Mouse (Mus musculus): ENCODE measurements at regions not wholly inside any gene's neighbourhood (a gene's known extent, or its start where the extent isn't known, plus 50 kb on each side); places are given as distances from the start of the nearest gene placed in this dataset.

- no peak overlapping the region for H3K27ac ChIP-seq (replicated peaks; ENCODE audit: low read depth, low read length)
- H3K4me1 ChIP-seq (ENCODE audit: control insufficient read depth, insufficient read depth, insufficient read length, low read length), result no peaks in the 10 kb centered on the region
- no peak overlapping the region for H3K4me3 ChIP-seq (ENCODE audit: insufficient read depth, low read depth, low read length)
Observed at GRCm38 (mm10) chr14:46706462-46706861, 53.9 kb upstream of the Cdkn3 start.

GRCm38 (mm10) chr14:46704316-46704751 lies 56.0 kb upstream of the Cdkn3 start:
- Histone ChIP-seq H3K27ac (replicated peaks; ENCODE audit: low read depth, low read length) (no peak overlapping the region), H3K4me3 (ENCODE audit: insufficient read depth, low read depth, low read length) (no peak overlapping the region), H3K4me1 (ENCODE audit: control insufficient read depth, insufficient read depth, insufficient read length, low read length) (no peaks in the 10 kb centered on the region)

GRCm38 (mm10) chr14:46702669-46703435 lies 57.5 kb upstream of the Cdkn3 start:
- H3K27ac ChIP-seq (replicated peaks; ENCODE audit: low read depth, low read length), result no peak overlapping the region
- H3K4me1 ChIP-seq (ENCODE audit: control insufficient read depth, insufficient read depth, insufficient read length, low read length), result no peaks in the 10 kb centered on the region
- no peak overlapping the region for H3K4me3 ChIP-seq (ENCODE audit: insufficient read depth, low read depth, low read length)

- Histone ChIP-seq H3K27ac (replicated peaks; ENCODE audit: low read depth, low read length) (no peak overlapping the region), H3K4me1 (ENCODE audit: control insufficient read depth, insufficient read depth, insufficient read length, low read length) (no peaks in the 10 kb centered on the region), H3K4me3 (ENCODE audit: insufficient read depth, low read depth, low read length) (no peak overlapping the region)
Observed at GRCm38 (mm10) chr14:46692571-46692970, 67.8 kb upstream of the Cdkn3 start.

GRCm38 (mm10) chr14:46692067-46692466 lies 68.3 kb upstream of the Cdkn3 start:
- no peak overlapping the region for H3K27ac ChIP-seq (replicated peaks; ENCODE audit: low read depth, low read length)
- H3K4me3 ChIP-seq (ENCODE audit: insufficient read depth, low read depth, low read length), result no peak overlapping the region
- no peaks in the 10 kb centered on the region for H3K4me1 ChIP-seq (ENCODE audit: control insufficient read depth, insufficient read depth, insufficient read length, low read length)

- Histone ChIP-seq H3K4me3 (ENCODE audit: insufficient read depth, low read depth, low read length) (no peak overlapping the region), H3K27ac (replicated peaks; ENCODE audit: low read depth, low read length) (no peak overlapping the region), H3K4me1 (ENCODE audit: control insufficient read depth, insufficient read depth, insufficient read length, low read length) (no peaks in the 10 kb centered on the region)
Observed at GRCm38 (mm10) chr14:46682728-46683127, 77.6 kb upstream of the Cdkn3 start.

- no peak overlapping the region for H3K4me3 ChIP-seq (ENCODE audit: insufficient read depth, low read depth, low read length)
- no peak overlapping the region for H3K27ac ChIP-seq (replicated peaks; ENCODE audit: low read depth, low read length)
- no peaks in the 10 kb centered on the region for H3K4me1 ChIP-seq (ENCODE audit: control insufficient read depth, insufficient read depth, insufficient read length, low read length)
Observed at GRCm38 (mm10) chr14:46678935-46679334, 81.4 kb upstream of the Cdkn3 start.

GRCm38 (mm10) chr14:46671482-46672225 lies 88.7 kb upstream of the Cdkn3 start:
- H3K4me1 ChIP-seq (ENCODE audit: control insufficient read depth, insufficient read depth, insufficient read length, low read length), result no peaks in the 10 kb centered on the region; the same call in 1 of the 2 replicates
- no peak overlapping the region for H3K27ac ChIP-seq (replicated peaks; ENCODE audit: low read depth, low read length)
- H3K4me3 ChIP-seq (ENCODE audit: insufficient read depth, low read depth, low read length), result no peak overlapping the region

GRCm38 (mm10) chr14:46671062-46671461 lies 89.3 kb upstream of the Cdkn3 start:
- H3K27ac ChIP-seq (replicated peaks; ENCODE audit: low read depth, low read length), result no peak overlapping the region
- no peaks in the 10 kb centered on the region; the same call in 1 of the 2 replicates for H3K4me1 ChIP-seq (ENCODE audit: control insufficient read depth, insufficient read depth, insufficient read length, low read length)
- H3K4me3 ChIP-seq (ENCODE audit: insufficient read depth, low read depth, low read length), result no peak overlapping the region

GRCm38 (mm10) chr14:46670221-46671046 lies 89.9 kb upstream of the Cdkn3 start:
- H3K4me3 ChIP-seq (ENCODE audit: insufficient read depth, low read depth, low read length), result no peak overlapping the region
- no peak overlapping the region for H3K27ac ChIP-seq (replicated peaks; ENCODE audit: low read depth, low read length)
- no peaks in the 10 kb centered on the region; the same call in 1 of the 2 replicates for H3K4me1 ChIP-seq (ENCODE audit: control insufficient read depth, insufficient read depth, insufficient read length, low read length)

- no peak overlapping the region for H3K27ac ChIP-seq (replicated peaks; ENCODE audit: low read depth, low read length)
- no peaks in the 10 kb centered on the region; the same call in 1 of the 2 replicates for H3K4me1 ChIP-seq (ENCODE audit: control insufficient read depth, insufficient read depth, insufficient read length, low read length)
- H3K4me3 ChIP-seq (ENCODE audit: insufficient read depth, low read depth, low read length), result no peak overlapping the region
Observed at GRCm38 (mm10) chr14:46668275-46668674, 92.1 kb upstream of the Cdkn3 start.

GRCm38 (mm10) chr14:46664305-46664704 lies 96.0 kb upstream of the Cdkn3 start:
- H3K4me3 ChIP-seq (ENCODE audit: insufficient read depth, low read depth, low read length), result no peak overlapping the region
- H3K4me1 ChIP-seq (ENCODE audit: control insufficient read depth, insufficient read depth, insufficient read length, low read length), result no peaks in the 10 kb centered on the region
- no peak overlapping the region for H3K27ac ChIP-seq (replicated peaks; ENCODE audit: low read depth, low read length)

GRCm38 (mm10) chr14:46663529-46663928 lies 96.8 kb upstream of the Cdkn3 start:
- Histone ChIP-seq H3K4me1 (ENCODE audit: control insufficient read depth, insufficient read depth, insufficient read length, low read length) (no peaks in the 10 kb centered on the region), H3K4me3 (ENCODE audit: insufficient read depth, low read depth, low read length) (no peak overlapping the region), H3K27ac (replicated peaks; ENCODE audit: low read depth, low read length) (no peak overlapping the region)

GRCm38 (mm10) chr14:46661792-46662545 lies 98.4 kb upstream of the Cdkn3 start:
- Histone ChIP-seq H3K27ac (replicated peaks; ENCODE audit: low read depth, low read length) (no peak overlapping the region), H3K4me1 (ENCODE audit: control insufficient read depth, insufficient read depth, insufficient read length, low read length) (no peaks in the 10 kb centered on the region), H3K4me3 (ENCODE audit: insufficient read depth, low read depth, low read length) (no peak overlapping the region)

Data from brown adipose tissue, adult 24 weeks (tissue).